Mouse (Mus musculus): ENCODE measurements around the gene Tubd1. TPM values are rescaled to one million over a fixed set of nuclear protein-coding genes. Genes with fewer than 3 reads are reported as not detected.

Tubd1 gene
- total RNA-seq, 2 experiments from 2014 or later, result 5.5 to 6.5 TPM

- no peak for DNase-seq
- intact Hi-C loops (cut with DNase I), result no loop called here
Measured at GRCm38 (mm10) chr11:86595366-86595765, 50.6 kb downstream of the Tubd1 start.

- DNase-seq, result peak in 1 of 2 experiments; percentile 26
- intact Hi-C loops (cut with DNase I), result no loop called here
Measured at GRCm38 (mm10) chr11:86596187-86596960, 51.6 kb downstream of the Tubd1 start.

GRCm38 (mm10) chr11:86596976-86597375 lies 52.2 kb downstream of the Tubd1 start:
- intact Hi-C loops (cut with DNase I), result no loop called here

DNA sequence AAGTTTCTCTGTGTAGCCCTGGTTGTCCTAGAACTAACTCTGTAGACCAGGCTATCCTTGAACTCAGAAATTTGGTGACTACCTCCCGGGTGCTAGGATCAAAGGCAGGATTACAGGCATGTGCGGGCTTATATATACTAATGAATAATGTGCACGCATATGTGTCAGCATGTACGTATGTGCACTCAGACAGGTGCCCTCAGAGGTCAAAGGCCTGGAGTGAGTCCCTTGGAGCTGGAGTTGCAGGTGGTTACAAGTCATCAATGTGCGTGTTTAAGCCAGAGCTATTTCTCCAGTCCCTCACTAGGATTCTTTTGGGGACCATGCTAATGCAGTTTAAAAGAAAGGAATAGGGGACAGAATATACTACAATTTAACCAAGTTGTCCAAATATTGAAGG lies 53.4 kb downstream of the Tubd1 start:
- intact Hi-C loops (cut with DNase I), result no loop called here
- no peak for DNase-seq

More at GRCm38 (mm10) chr11:86596976-86597375, 52.2 kb downstream of the Tubd1 start:
- DNase-seq, result no peak

DNA sequence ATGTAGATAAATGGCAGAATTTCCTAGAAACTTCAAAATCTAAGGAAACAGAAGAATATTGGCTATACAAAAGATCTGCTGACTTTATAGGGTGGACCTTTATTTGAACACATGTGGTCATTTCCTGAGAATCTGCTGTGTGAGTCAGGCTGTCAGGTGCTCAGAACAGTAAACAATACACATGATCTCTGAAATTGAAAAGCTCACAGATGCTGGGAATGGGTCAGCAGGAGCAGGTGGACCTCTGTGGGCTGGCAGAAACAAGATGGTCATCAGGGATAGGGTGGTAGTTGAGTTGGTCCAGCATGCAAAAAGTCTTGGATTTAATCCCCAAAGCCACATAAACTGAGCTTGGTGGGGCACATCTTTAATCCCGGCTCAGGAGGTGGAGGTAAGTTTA lies 53.8 kb downstream of the Tubd1 start:
- intact Hi-C loops (cut with DNase I), result no loop called here
- no peak for DNase-seq

DNA sequence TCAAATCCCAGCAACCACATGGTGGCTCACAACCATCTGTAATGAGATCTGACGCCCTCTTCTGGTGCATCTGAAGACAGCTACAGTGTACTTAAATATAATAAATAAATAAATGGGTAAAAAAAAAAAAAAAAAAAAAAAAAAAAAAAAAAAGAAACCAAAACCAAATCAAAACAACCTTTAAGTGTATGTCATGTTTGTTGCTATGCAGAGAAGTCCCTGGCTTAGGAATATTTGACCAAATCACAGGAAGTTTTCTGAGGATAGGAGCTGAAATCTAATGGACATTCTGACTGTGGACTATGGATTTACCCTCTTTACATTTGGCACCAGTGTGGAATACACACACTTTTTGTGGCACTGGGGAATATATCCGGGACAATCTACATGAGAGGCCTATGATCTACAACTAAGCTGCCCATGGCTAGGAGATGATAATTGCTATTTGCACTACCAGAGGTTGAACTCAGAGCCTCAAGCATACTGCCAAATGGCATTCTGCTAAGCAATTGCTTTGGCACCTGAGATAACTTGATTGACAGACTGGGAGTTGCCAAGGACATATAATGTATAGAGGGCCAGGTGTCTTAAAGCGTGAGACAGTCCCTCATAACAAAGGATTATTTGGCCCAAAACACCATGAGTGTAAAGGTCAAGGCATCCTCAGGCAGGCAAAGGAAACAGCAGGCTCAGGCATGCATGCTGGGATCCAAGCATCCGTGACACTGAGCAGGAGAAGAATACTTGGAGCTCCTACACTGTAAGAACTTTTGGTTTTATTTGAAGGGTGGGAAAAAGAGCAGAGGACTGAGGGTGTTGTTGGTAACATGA lies 54.8 kb downstream of the Tubd1 start:
- DNase-seq, result no peak
- intact Hi-C loops (cut with DNase I), result no loop called here

GRCm38 (mm10) chr11:86600209-86600557 lies 55.4 kb downstream of the Tubd1 start:
- DNase-seq, result no peak
- intact Hi-C loops (cut with DNase I), result no loop called here

DNA sequence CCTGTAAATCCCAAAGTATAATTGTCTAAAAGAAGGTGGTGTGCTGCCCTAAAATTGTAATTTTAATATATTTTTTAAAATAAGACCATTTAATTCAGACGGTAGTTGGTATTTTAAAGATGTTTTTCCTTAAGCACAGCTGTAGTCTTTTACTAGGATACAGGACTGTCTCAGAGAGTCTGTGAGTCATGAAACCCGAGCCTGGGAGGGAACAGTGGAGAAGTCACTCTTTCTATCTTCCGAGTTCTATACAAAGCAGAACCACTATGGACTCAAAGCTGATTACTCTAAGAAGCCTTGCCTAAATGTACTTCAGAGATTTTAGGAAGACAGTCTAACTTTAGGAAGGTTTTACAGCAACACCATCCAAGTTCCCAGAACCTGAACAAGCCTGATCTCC lies 57.3 kb downstream of the Tubd1 start:
- DNase-seq, result no peak
- intact Hi-C loops (cut with DNase I), result no loop called here

DNA sequence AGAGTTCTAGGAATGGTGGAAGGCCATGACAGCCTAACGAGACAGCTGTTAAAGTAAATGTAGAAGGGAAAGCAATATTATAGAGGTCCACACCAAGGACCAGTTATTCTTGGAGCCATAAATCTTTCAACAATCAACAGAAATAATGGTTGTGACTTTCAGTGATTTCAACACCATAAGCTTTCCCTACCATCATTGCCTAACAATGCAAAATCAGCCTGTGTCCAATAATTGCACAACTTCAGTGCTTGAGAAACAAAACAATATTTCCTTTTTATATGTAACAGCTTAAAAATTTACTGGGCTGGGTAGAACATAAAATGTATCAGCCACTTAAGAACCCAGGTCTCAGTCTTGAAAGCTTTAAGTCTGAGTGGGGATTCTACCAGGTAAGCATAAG lies 58.9 kb downstream of the Tubd1 start:
- no peak for DNase-seq
- intact Hi-C loops (cut with DNase I), result no loop called here

DNA sequence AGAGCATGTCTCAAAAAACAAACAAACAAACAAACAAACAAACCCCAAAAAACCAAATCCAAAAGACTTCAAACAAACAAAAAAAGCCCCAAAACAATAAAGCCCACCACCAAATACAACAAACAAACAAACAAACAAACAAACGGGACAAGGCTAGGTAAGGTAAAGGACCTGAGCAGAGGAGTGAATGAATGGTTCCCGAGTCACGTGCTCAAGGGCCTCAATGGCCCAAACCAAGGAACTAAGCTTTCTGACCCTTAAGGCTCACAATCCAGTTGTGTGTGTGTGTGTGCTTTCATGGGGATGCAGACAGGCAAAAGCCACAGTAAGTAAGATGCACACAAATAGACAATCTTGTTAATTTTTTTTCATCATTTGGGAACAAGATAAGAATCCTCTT lies 59.5 kb downstream of the Tubd1 start:
- DNase-seq, result no peak
- intact Hi-C loops (cut with DNase I), result no loop called here

GRCm38 (mm10) chr11:86604732-86605520 lies 60.1 kb downstream of the Tubd1 start:
- intact Hi-C loops (cut with DNase I), result loop anchor here (5.0 kb wide), 1 partner anchor 38 kb away; no protein-coding TSS in a partner anchor
- no peak for DNase-seq

GRCm38 (mm10) chr11:86606621-86607339 lies 62.0 kb downstream of the Tubd1 start:
- no peak for DNase-seq

GRCm38 (mm10) chr11:86607808-86608350 lies 63.1 kb downstream of the Tubd1 start:
- intact Hi-C loops (cut with DNase I), result loop anchor here (5.0 kb wide), 1 partner anchor 41 kb away; no protein-coding TSS in a partner anchor
- DNase-seq, result no peak

More at GRCm38 (mm10) chr11:86606621-86607339, 62.0 kb downstream of the Tubd1 start:
- intact Hi-C loops (cut with DNase I), result loop anchor here (5.0 kb wide), 1 partner anchor 39 kb away; no protein-coding TSS in a partner anchor

DNA sequence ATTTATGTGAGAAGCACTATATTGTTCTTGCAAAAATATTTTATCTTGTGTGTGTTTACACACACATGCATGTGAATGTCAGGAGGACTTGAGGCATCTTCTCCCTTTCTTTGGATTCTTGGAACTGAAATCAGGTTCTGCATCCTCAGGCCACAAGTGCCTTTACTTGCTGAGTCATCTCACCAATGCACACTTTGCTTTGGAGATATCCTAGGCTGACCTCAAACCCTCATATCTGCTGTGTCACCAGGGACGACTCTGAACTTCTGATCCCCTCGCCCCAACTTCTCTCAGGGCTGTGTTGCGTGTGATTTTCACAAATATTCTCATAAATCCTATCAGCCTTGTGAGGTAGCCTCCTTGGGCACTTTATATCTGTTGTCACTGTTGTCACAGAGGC lies 65.4 kb downstream of the Tubd1 start:
- no peak for DNase-seq
- intact Hi-C loops (cut with DNase I), result no loop called here

- DNase-seq, result no peak
- intact Hi-C loops (cut with DNase I), result no loop called here
Measured at GRCm38 (mm10) chr11:86611991-86612390, 67.2 kb downstream of the Tubd1 start.

GRCm38 (mm10) chr11:86614056-86614530 lies 69.3 kb downstream of the Tubd1 start:
- intact Hi-C loops (cut with DNase I), result no loop called here
- DNase-seq, result no peak

GRCm38 (mm10) chr11:86614607-86615006 lies 69.8 kb downstream of the Tubd1 start:
- DNase-seq, result no peak
- intact Hi-C loops (cut with DNase I), result no loop called here
